Mouse (Mus musculus) adrenal gland, adult 10 weeks (tissue): ENCODE data around the gene Hspa4. TPM values are rescaled to one million over a fixed set of nuclear protein-coding genes. Genes with fewer than 3 reads are reported as not detected.

Source experiments
- polyA plus RNA-seq: library from polyadenylated mRNA; stranded (reverse); fragments of 350-450 nt; fragmentation: Illumina TruSeq; extraction: RNeasy Lipid Tissue Mini Kit (QIAGEN cat#74804); gene quantifications from one replicate; pipeline ENCODE4 v1.2.3, GENCODE M21; 2014; ENCODE audit warnings: low read depth, low replicate concordance

The Hspa4 gene
- polyA plus RNA-seq, result 777 TPM

DNA sequence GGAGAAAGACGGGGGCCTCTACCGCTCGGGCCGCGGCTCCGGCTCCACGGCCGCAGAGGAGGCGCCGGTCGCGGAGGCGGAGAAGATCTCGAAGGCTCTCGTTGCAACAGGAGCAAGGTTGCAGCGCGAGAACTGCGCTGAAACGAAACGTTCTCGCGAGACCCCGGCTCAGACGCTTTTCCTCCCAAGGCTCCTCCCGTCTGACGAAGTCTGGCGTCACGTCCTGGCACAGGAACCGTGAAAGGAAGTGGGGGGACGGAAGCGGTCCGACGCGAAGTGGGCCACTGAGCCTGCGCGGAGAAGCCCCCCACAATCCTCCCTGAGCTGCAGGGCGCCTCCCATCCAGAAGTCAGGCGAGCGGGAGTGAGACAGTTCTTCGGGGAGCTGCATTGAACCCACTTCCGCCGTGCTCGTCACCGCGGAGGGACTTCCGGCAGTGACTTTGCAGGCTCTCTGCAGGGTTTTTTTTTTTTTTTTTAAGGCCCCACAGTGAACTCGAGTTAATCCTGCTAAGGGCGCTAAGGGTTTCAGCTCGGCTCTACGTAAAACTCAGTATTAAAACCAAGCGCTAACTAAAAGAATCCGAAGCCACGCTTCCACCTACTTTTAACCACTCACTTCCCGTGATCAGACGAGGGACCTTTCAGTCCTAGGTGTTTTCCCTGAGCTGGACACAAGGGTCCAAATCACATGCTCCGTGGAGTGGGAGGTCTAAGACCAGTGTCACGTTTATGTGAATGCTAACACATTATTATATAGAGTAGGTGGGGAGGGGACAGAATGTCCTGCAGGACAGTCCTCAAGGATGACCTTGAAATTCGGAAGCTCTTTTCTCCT is at the start of gene Hspa4:
Gene Hspa4, minus strand, starts transcription at position 128 of the 837 bp plus-strand sequence.

DNA sequence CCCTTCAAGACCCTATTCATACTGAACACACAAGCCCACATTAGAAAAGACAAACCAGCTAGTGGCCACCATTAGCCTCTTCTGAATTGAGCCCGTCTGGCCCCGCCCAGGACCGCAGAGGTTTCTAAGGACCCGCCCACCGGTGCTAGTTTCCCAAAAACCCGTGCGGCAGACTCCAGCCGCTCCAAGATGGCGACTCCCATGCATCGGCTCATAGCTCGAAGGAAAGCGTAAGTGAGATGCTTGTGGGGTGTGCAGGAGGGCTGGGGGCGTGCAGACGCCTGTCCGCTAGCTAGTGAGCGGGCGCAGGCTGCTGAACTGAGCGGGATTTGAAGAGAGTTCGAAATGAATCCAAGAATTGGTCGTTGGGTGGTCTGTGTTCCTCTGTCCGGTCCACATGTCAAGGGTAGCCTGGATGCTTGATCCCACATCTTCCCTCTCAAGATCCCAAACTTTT is 24.3 kb upstream of the Hspa4 start, which contains the start of gene Zcchc10:
Gene Zcchc10, plus strand, starts transcription at position 168 of the 457 bp plus-strand sequence.

Other genes starting within 250 kb of the Hspa4 start
- gene Zcchc10, start 24.2 kb upstream of the Hspa4 start, polyA plus RNA-seq, result 42.9 TPM
- gene Aff4, start 50.4 kb upstream of the Hspa4 start, polyA plus RNA-seq, result 337 TPM
- gene Leap2, start 122.7 kb upstream of the Hspa4 start, polyA plus RNA-seq, result not detected
- gene Uqcrq, start 130.4 kb upstream of the Hspa4 start, polyA plus RNA-seq, result 55.0 TPM
- gene Gdf9, start 130.6 kb upstream of the Hspa4 start, polyA plus RNA-seq, result not detected
- gene Gm10447, start 156.7 kb upstream of the Hspa4 start, polyA plus RNA-seq, result not detected
- 0.29 TPM for gene Shroom1, start 156.7 kb upstream of the Hspa4 start, polyA plus RNA-seq
- not detected for gene Gm9837, start 170.0 kb upstream of the Hspa4 start, polyA plus RNA-seq
- gene Gm9945, start 179.7 kb upstream of the Hspa4 start, polyA plus RNA-seq, result not detected
- 0.64 TPM for gene Sowaha, start 179.8 kb upstream of the Hspa4 start, polyA plus RNA-seq
- 32.0 TPM for gene Sept8, start 218.8 kb upstream of the Hspa4 start, polyA plus RNA-seq